Mouse (Mus musculus): Measurements from ENCODE around the gene Sept6. TPM values are rescaled to one million over a fixed set of nuclear protein-coding genes. Genes with fewer than 3 reads are reported as not detected.

The Sept6 gene
- polyA plus RNA-seq, 1 experiment from 2014 or later: 49.3 TPM

DNA sequence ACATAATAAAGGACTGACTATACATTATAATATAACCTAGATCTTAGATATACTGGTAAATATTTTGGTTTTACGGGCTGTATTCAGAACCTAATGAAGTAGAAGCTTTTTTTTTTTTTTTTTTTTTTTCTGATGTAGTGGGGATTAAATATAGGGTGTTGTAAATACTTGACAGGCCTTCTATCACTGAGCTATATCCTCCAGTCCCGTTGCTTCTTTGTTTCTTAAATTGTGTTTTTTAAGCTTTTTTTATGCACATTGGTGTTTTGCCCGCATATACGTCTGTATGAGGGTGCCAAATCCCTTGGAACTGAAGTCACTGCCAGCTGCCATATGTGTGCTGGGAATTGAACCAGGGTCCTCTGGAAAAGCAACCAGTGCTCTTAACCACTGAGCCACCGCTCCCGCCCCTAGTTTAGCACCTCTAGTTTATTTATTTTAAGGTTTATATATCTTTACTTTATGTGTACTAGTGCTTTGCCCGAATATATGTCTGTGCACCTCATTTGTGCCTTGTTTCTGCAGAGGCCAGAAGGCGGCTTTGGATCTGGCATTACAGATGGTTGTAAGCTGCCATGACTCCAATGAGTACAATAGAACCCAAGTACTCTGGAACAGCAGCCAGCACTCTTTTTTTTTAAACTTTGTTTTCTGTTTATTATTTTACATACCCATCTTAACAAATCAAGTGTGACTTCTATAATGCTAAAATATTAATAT, 126.8 kb downstream of the Sept6 start:
- H3K9ac ChIP-seq (ENCODE audit: low read length): no peak overlapping the region
- ATAC-seq (0 out of 2 replicates have a peak, but pooled peaks have one; percentile 6), DNase-seq (ENCODE audit: low spot score) (no peak)
- peak overlapping the region; percentile 35 for H3K4me3 ChIP-seq (ENCODE audit: low read depth, low read length)
- 61% methylated on average over 8 of the region's 8 CpGs for WGBS
- peak overlapping the region; percentile 39 for H3K4me2 ChIP-seq (ENCODE audit: low read length)
- no peak overlapping the region for H3K27ac ChIP-seq (ENCODE audit: low read depth, low read length)
- no peaks in the 10 kb centered on the region for H3K27me3 ChIP-seq (replicated peaks; ENCODE audit: control insufficient read depth, insufficient read depth, low read length)
- no peaks in the 10 kb centered on the region for H3K9me3 ChIP-seq (replicated peaks; ENCODE audit: control insufficient read depth, low read length)
- H3K36me3 ChIP-seq (ENCODE audit: control insufficient read depth, insufficient read depth, low read length): no peaks in the 10 kb centered on the region
- no peaks in the 10 kb centered on the region for H3K4me1 ChIP-seq (ENCODE audit: control insufficient read depth, insufficient read depth, low read length)

DNA sequence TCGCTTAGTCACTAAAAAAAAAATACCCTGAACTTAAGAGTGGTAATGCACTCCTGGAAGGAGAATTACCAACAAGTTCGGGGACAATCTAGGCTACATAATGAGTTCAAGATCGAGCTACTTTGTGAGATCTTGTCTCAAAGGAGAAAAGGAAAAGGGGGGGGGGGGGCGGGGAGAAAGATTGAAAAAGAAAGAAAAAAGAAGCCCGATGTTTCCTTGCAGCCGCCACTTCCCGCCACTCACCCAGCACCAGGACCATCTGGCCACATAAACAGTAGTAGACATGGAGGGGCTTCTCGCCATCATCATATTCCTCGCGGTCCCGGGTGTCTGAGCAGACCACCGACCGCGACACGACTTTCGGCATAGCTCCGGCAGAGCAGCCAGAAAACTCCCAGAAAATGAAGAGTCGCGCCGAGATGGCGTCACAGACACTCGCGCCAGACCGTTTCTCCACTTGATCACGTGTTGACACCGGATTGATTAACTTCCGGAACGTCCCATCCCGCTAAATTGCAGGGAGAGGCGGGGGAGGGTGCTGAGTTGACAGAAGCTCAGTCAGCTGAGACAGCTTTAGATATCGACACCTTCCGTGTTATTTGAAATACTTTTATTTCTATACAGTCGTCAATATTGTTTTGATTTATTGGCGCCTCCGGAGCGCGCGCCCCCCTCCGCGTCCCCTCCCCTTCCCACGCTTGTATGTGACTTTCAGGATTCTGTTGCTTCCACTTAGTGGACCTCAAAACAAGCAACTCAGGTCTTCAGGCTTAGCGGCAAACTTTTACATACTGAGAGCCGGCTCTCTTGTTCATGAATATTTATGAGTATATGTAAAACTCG, 127.6 kb downstream of the Sept6 start:
- 23% methylated on average over 42 of the region's 44 CpGs for WGBS
- Histone ChIP-seq H3K9me3 (replicated peaks; ENCODE audit: control insufficient read depth, low read length) (no peaks in the 10 kb centered on the region), H3K27me3 (replicated peaks; ENCODE audit: control insufficient read depth, insufficient read depth, low read length) (no peaks in the 10 kb centered on the region), H3K9ac (ENCODE audit: low read length) (peak overlapping the region; percentile 46), H3K27ac (ENCODE audit: low read depth, low read length) (no peak overlapping the region; the same call in 1 of the 2 replicates), H3K4me1 (ENCODE audit: control insufficient read depth, insufficient read depth, low read length) (no peaks in the 10 kb centered on the region), H3K36me3 (ENCODE audit: control insufficient read depth, insufficient read depth, low read length) (no peaks in the 10 kb centered on the region), H3K4me3 (ENCODE audit: low read depth, low read length) (peak overlapping the region; percentile 35), H3K4me2 (ENCODE audit: low read length) (peak overlapping the region; percentile 46)
- ATAC-seq (peak; percentile 95), DNase-seq (ENCODE audit: low spot score) (peak; percentile 89)

Other genes starting within 250 kb of the Sept6 start
- gene Slc25a43, start 248.1 kb downstream of the Sept6 start, polyA plus RNA-seq (2014; fragmentation: Nextera tagmentation; extraction: Ambion mirVana): 0.40 and 0.51 TPM in 2 replicates
- gene Slc25a5, start 196.1 kb downstream of the Sept6 start, polyA plus RNA-seq (2014; fragmentation: Nextera tagmentation; extraction: Ambion mirVana): 589 and 711 TPM in 2 replicates
- 130 and 144 TPM in 2 replicates for gene Ube2a, start 117.9 kb downstream of the Sept6 start, polyA plus RNA-seq (2014; fragmentation: Nextera tagmentation; extraction: Ambion mirVana)
- gene C330007P06Rik, start 117.7 kb downstream of the Sept6 start, polyA plus RNA-seq (2014; fragmentation: Nextera tagmentation; extraction: Ambion mirVana): 23.9 and 24.5 TPM in 2 replicates
- gene Nkrf, start 88.9 kb downstream of the Sept6 start, polyA plus RNA-seq (2014; fragmentation: Nextera tagmentation; extraction: Ambion mirVana): 13.1 and 16.3 TPM in 2 replicates
- not detected in 2 replicates for gene Sowahd, start 57.1 kb upstream of the Sept6 start, polyA plus RNA-seq (2014; fragmentation: Nextera tagmentation; extraction: Ambion mirVana)
- gene Rpl39, start 93.6 kb upstream of the Sept6 start, polyA plus RNA-seq (2014; fragmentation: Nextera tagmentation; extraction: Ambion mirVana): 316 and 433 TPM in 2 replicates
- gene Upf3b, start 118.5 kb upstream of the Sept6 start, polyA plus RNA-seq (2014; fragmentation: Nextera tagmentation; extraction: Ambion mirVana): 20.2 and 20.7 TPM in 2 replicates
- gene Nkap, start 135.0 kb upstream of the Sept6 start, polyA plus RNA-seq (2014; fragmentation: Nextera tagmentation; extraction: Ambion mirVana): 13.6 and 17.1 TPM in 2 replicates
- gene Akap14, start 177.0 kb upstream of the Sept6 start, polyA plus RNA-seq (2014; fragmentation: Nextera tagmentation; extraction: Ambion mirVana): 0.36 TPM in 1 of 2 replicates, not detected in the other
- gene Ndufa1, start 199.4 kb upstream of the Sept6 start, polyA plus RNA-seq (2014; fragmentation: Nextera tagmentation; extraction: Ambion mirVana): 485 and 642 TPM in 2 replicates
- gene Rnf113a1, start 199.5 kb upstream of the Sept6 start, polyA plus RNA-seq (2014; fragmentation: Nextera tagmentation; extraction: Ambion mirVana): 13.9 and 15.3 TPM in 2 replicates
- gene Gm9, start 219.2 kb upstream of the Sept6 start, polyA plus RNA-seq (2014; fragmentation: Nextera tagmentation; extraction: Ambion mirVana): not detected in 2 replicates
- gene Rhox1, start 230.5 kb upstream of the Sept6 start, polyA plus RNA-seq (2014; fragmentation: Nextera tagmentation; extraction: Ambion mirVana): not detected in 2 replicates

Measured in forebrain, embryonic 14.5 days (tissue).